Comparison of ENCODE assay signal across 19 mouse cellular contexts in genomic region chr12:83708160-83709092, GRCm38 (mm10). TPM values are rescaled to one million over a fixed set of nuclear protein-coding genes. Genes with fewer than 3 reads are reported as not detected.
A peak's percentile ranks its signal among the peaks of the same experiment; 100 is the strongest.
DNase-seq lines count a peak whose midpoint lies in the region; ATAC-seq lines count a peak whose summit lies in the region.
"Had no signal": no experiment of that assay in that cellular context is flagged by ENCODE, and none has a peak within 500 bp of the region (broad histone marks: within the 10 kb centered on the region; RNA-seq: fewer than 3 reads in every experiment).

No protein-coding gene starts in this region.

- H3K27ac ChIP-seq in embryonic facial prominence, embryonic 15.5 days (replicated peaks), result peak overlapping the region; percentile 4; the same call in 1 of the 2 replicates
- no peak overlapping the region for H3K27ac ChIP-seq in embryonic facial prominence, embryonic 10.5 days (replicated peaks)
- H3K27ac ChIP-seq in intestine, embryonic 14.5 days (ENCODE audit: low read depth), result peak overlapping the region; percentile 77
- H3K27ac ChIP-seq in liver, embryonic 13.5 days, result peak overlapping the region; percentile 72
- peak overlapping the region; percentile 90 for H3K27ac ChIP-seq in stomach, embryonic 16.5 days (ENCODE audit: low read length)
- H3K27ac ChIP-seq: heart, adult 2 months; hindbrain, embryonic 12.5 days had no signal

- no peaks in the 10 kb centered on the region for H3K9me3 ChIP-seq in embryonic facial prominence, embryonic 15.5 days (replicated peaks)
- no peaks in the 10 kb centered on the region for H3K9me3 ChIP-seq in embryonic facial prominence, embryonic 10.5 days
- H3K9me3 ChIP-seq in intestine, embryonic 14.5 days (ENCODE audit: control insufficient read depth, low read length), result no peaks in the 10 kb centered on the region
- H3K9me3 ChIP-seq in liver, embryonic 13.5 days (replicated peaks), result no peaks in the 10 kb centered on the region
- H3K9me3 ChIP-seq in stomach, embryonic 16.5 days (replicated peaks; ENCODE audit: control insufficient read depth, low read length), result no peaks in the 10 kb centered on the region
- H3K9me3 ChIP-seq: G1E; hindbrain, embryonic 12.5 days had no signal

- 75% methylated on average over 7 of the region's 7 CpGs for WGBS in embryonic facial prominence, embryonic 15.5 days
- 91% methylated on average over 7 of the region's 7 CpGs for WGBS in embryonic facial prominence, embryonic 10.5 days
- 67% methylated on average over 7 of the region's 7 CpGs for WGBS in intestine, embryonic 14.5 days
- 64% methylated on average over 7 of the region's 7 CpGs for WGBS in liver, embryonic 13.5 days (ENCODE audit: insufficient replicate concordance)
- 64% methylated on average over 7 of the region's 7 CpGs for WGBS in stomach, embryonic 16.5 days

- no peak overlapping the region for H3K4me3 ChIP-seq in embryonic facial prominence, embryonic 15.5 days (replicated peaks)
- H3K4me3 ChIP-seq in embryonic facial prominence, embryonic 10.5 days, result no peak overlapping the region
- H3K4me3 ChIP-seq in intestine, embryonic 14.5 days (ENCODE audit: low read depth, low read length), result no peak overlapping the region
- no peak overlapping the region for H3K4me3 ChIP-seq in liver, embryonic 13.5 days (replicated peaks)
- no peak overlapping the region for H3K4me3 ChIP-seq in stomach, embryonic 16.5 days (replicated peaks; ENCODE audit: low read length)
- H3K4me3 ChIP-seq: heart, adult 2 months; hindbrain, embryonic 12.5 days had no signal

- DNase-seq in embryonic facial prominence, embryonic 10.5 days (ENCODE audit: low spot score), result no peak
- no peak for DNase-seq in intestine, embryonic 14.5 days (ENCODE audit: low spot score)
- DNase-seq in liver, embryonic 13.5 days, result peak; percentile 34
- no peak for DNase-seq in layer of hippocampus, adult 8-10 months (ENCODE audit: low spot score in 2 of 2)
- DNase-seq in layer of hippocampus, adult 18-20 months (ENCODE audit: low spot score in 2 of 2), result no peak
- DNase-seq: cerebellum, adult 18-20 months; heart, adult 2 months; kidney, adult 11 months; kidney, postnatal 14 days; lung, postnatal 14 days had no signal

- ATAC-seq in embryonic facial prominence, embryonic 15.5 days (ENCODE audit: insufficient number of reproducible peaks, low FRiP score, low TSS enrichment, low read depth), result no peak
- ATAC-seq in intestine, embryonic 14.5 days (replicated peaks; ENCODE audit: low FRiP score, low TSS enrichment, low read depth), result peak; percentile 80
- peak; percentile 81 for ATAC-seq in liver, embryonic 13.5 days (ENCODE audit: low read depth)
- ATAC-seq in stomach, embryonic 16.5 days (ENCODE audit: insufficient read depth, low FRiP score), result peak; percentile 85; the same call in 1 of the 2 replicates
- ATAC-seq in megakaryocyte, adult 5-6 weeks (ENCODE audit: poor library complexity, severe bottlenecking), result no peak
- ATAC-seq: CD4-positive, CD25-positive, alpha-beta regulatory T cell, adult 4 months; forebrain, embryonic 16.5 days had no signal

- H3K27me3 ChIP-seq in embryonic facial prominence, embryonic 15.5 days, result no peaks in the 10 kb centered on the region
- H3K27me3 ChIP-seq in embryonic facial prominence, embryonic 10.5 days (replicated peaks; ENCODE audit: low read depth, poor library complexity, severe bottlenecking), result no peaks in the 10 kb centered on the region
- no peaks in the 10 kb centered on the region for H3K27me3 ChIP-seq in intestine, embryonic 14.5 days (replicated peaks; ENCODE audit: control insufficient read depth, insufficient read depth, low read length)
- no peaks in the 10 kb centered on the region for H3K27me3 ChIP-seq in liver, embryonic 13.5 days
- no peaks in the 10 kb centered on the region for H3K27me3 ChIP-seq in stomach, embryonic 16.5 days (ENCODE audit: control insufficient read depth, insufficient read depth, low read length)
- H3K27me3 ChIP-seq: hindbrain, embryonic 12.5 days had no signal

- H3K4me2 ChIP-seq in embryonic facial prominence, embryonic 15.5 days (replicated peaks), result no peak overlapping the region
- H3K4me2 ChIP-seq in intestine, embryonic 14.5 days (ENCODE audit: low read length), result no peak overlapping the region
- H3K4me2 ChIP-seq in liver, embryonic 13.5 days, result peak overlapping the region; percentile 44
- no peak overlapping the region; the same call in 1 of the 2 replicates for H3K4me2 ChIP-seq in stomach, embryonic 16.5 days (ENCODE audit: low read depth, low read length)
- H3K4me2 ChIP-seq: hindbrain, embryonic 12.5 days had no signal

- peaks cover 33% of the 10 kb centered on the region for H3K36me3 ChIP-seq in embryonic facial prominence, embryonic 15.5 days
- peaks cover 55% of the 10 kb centered on the region for H3K36me3 ChIP-seq in embryonic facial prominence, embryonic 10.5 days (replicated peaks)
- H3K36me3 ChIP-seq in intestine, embryonic 14.5 days (ENCODE audit: control insufficient read depth, insufficient read depth, low read length), result peaks cover 30% of the 10 kb centered on the region
- peaks cover 36% of the 10 kb centered on the region for H3K36me3 ChIP-seq in liver, embryonic 13.5 days
- H3K36me3 ChIP-seq in stomach, embryonic 16.5 days (ENCODE audit: control insufficient read depth, insufficient read depth, low read length), result no peaks in the 10 kb centered on the region

- no peaks in the 10 kb centered on the region for H3K4me1 ChIP-seq in embryonic facial prominence, embryonic 15.5 days
- H3K4me1 ChIP-seq in embryonic facial prominence, embryonic 10.5 days, result no peaks in the 10 kb centered on the region
- H3K4me1 ChIP-seq in intestine, embryonic 14.5 days (replicated peaks; ENCODE audit: control insufficient read depth, insufficient read depth, low read length), result no peaks in the 10 kb centered on the region
- H3K4me1 ChIP-seq in liver, embryonic 13.5 days (replicated peaks), result peaks cover 42% of the 10 kb centered on the region
- H3K4me1 ChIP-seq in stomach, embryonic 16.5 days (ENCODE audit: control insufficient read depth, insufficient read depth, low read length), result 0 out of 2 replicates have a peak, but pooled peaks cover 3% of the 10 kb centered on the region
- H3K4me1 ChIP-seq: hindbrain, embryonic 12.5 days had no signal

- no peak overlapping the region for H3K9ac ChIP-seq in embryonic facial prominence, embryonic 15.5 days
- H3K9ac ChIP-seq in intestine, embryonic 14.5 days (ENCODE audit: low read length), result no peak overlapping the region
- H3K9ac ChIP-seq in liver, embryonic 13.5 days, result peak overlapping the region; percentile 37; the same call in 1 of the 2 replicates
- H3K9ac ChIP-seq in stomach, embryonic 16.5 days (ENCODE audit: low read length), result no peak overlapping the region
- H3K9ac ChIP-seq: hindbrain, embryonic 12.5 days had no signal

RNA-seq across cellular contexts. Expression of gene Psen1, which starts 20.5 kb away (rescaled TPM):
- polyA plus RNA-seq in embryonic facial prominence, embryonic 15.5 days (2015; fragmentation: Nextera tagmentation; extraction: Ambion mirVana), result 67.8 and 72.3 TPM in 2 replicates
- 61.4 and 63.3 TPM in 2 replicates for polyA plus RNA-seq in embryonic facial prominence, embryonic 10.5 days (2016; fragmentation: Nextera tagmentation; extraction: Ambion mirVana)
- polyA plus RNA-seq in intestine, embryonic 14.5 days (2014; fragmentation: Nextera tagmentation; extraction: Ambion mirVana), result 87.6 and 92.7 TPM in 2 replicates
- 23.1 and 28.9 TPM in 2 replicates for polyA plus RNA-seq in liver, embryonic 13.5 days (2015; fragmentation: Nextera tagmentation; extraction: Ambion mirVana)
- polyA plus RNA-seq in stomach, embryonic 16.5 days (2015; fragmentation: Nextera tagmentation; extraction: Ambion mirVana), result 76.9 and 86.4 TPM in 2 replicates
- 10 to 100 TPM; 64.2 to 76.0 (median 69.9) TPM for total RNA-seq in layer of hippocampus, adult 8-10 months (2022)
- total RNA-seq in megakaryocyte, adult 5-6 weeks (2015), result 108 and 111 TPM in 2 replicates
- 94.4 and 120 TPM in 2 replicates for total RNA-seq in megakaryocyte, adult 5-6 weeks (2017)
- total RNA-seq in layer of hippocampus, adult 18-20 months (2021), result 10 to 100 TPM; 67.9 to 73.2 TPM

RNA-seq across cellular contexts. Expression of gene Papln, which starts 55.0 kb away (rescaled TPM):
- 5.2 and 5.4 TPM in 2 replicates for polyA plus RNA-seq in embryonic facial prominence, embryonic 15.5 days (2015; fragmentation: Nextera tagmentation; extraction: Ambion mirVana)
- 0.10 and 0.29 TPM in 2 replicates for polyA plus RNA-seq in embryonic facial prominence, embryonic 10.5 days (2016; fragmentation: Nextera tagmentation; extraction: Ambion mirVana)
- polyA plus RNA-seq in intestine, embryonic 14.5 days (2014; fragmentation: Nextera tagmentation; extraction: Ambion mirVana), result 1.5 and 2.1 TPM in 2 replicates
- 0.60 and 0.67 TPM in 2 replicates for polyA plus RNA-seq in liver, embryonic 13.5 days (2015; fragmentation: Nextera tagmentation; extraction: Ambion mirVana)
- 4.3 and 4.9 TPM in 2 replicates for polyA plus RNA-seq in stomach, embryonic 16.5 days (2015; fragmentation: Nextera tagmentation; extraction: Ambion mirVana)
- 1 to 10 TPM; 3.7 to 4.7 (median 3.9) TPM for total RNA-seq in layer of hippocampus, adult 8-10 months (2022)
- total RNA-seq in megakaryocyte, adult 5-6 weeks (2015), result not detected in 2 replicates
- total RNA-seq in megakaryocyte, adult 5-6 weeks (2017), result not detected in 2 replicates
- total RNA-seq in layer of hippocampus, adult 18-20 months (2021), result 1 to 10 TPM; 2.4 to 3.7 TPM
- total RNA-seq: megakaryocyte-erythroid progenitor cell, adult 5-6 weeks had no signal
- polyA plus RNA-seq: CD4-positive, CD25-positive, alpha-beta regulatory T cell, adult 4 months; embryonic facial prominence, embryonic 11.5 days had no signal

Comparison
In these comparisons a context has a peak if more than half of its experiments do, and no peak if none do; other contexts are left out.
1. ATAC-seq: peak in intestine, embryonic 14.5 days (single experiment), liver, embryonic 13.5 days (single experiment) and stomach, embryonic 16.5 days (single experiment); none in embryonic facial prominence, embryonic 15.5 days (single experiment) and megakaryocyte, adult 5-6 weeks (single experiment).